ENCODE assay signal across 11 mouse cellular contexts in the genomic region with DNA sequence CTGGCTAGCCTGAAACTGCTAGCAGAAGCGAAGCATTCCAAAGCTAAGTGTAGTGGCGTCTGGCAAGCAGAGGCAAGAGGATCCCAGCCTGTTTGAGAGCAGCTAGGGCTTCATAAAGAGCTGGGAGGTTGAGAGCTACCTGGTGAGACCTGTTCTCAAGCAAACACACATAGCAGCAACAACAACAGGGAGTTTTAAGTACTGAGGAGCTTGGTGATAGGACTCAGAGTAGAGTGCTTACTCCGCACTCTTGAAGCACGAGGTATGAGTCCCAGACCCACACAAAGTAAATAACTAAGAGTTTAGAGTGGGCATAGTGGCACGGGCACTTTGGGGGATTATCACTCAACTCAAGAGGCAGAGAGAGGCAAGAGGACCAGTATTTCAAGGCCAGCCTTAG. TPM values are rescaled to one million over a fixed set of nuclear protein-coding genes. Genes with fewer than 3 reads are reported as not detected.
DNase-seq lines count a peak whose midpoint lies in the region; ATAC-seq and TF ChIP-seq lines count a peak whose summit lies in the region.
"Had no signal": no experiment of that assay in that cellular context is flagged by ENCODE, and none has a peak within 500 bp of the region (broad histone marks: within the 10 kb centered on the region; RNA-seq: fewer than 3 reads in every experiment).

No protein-coding gene starts in this region.

- H3K9me3 ChIP-seq in heart, embryonic 11.5 days (replicated peaks; ENCODE audit: control insufficient read depth, low read length) = no peaks in the 10 kb centered on the region
- no peaks in the 10 kb centered on the region for H3K9me3 ChIP-seq in liver, postnatal 0 days (ENCODE audit: low read length)
- H3K9me3 ChIP-seq in stomach, embryonic 16.5 days (replicated peaks; ENCODE audit: control insufficient read depth, low read length) = no peaks in the 10 kb centered on the region
- H3K9me3 ChIP-seq: limb, embryonic 13.5 days had no signal

- 0 out of 2 replicates have a peak overlapping the region, but pooled peaks have one; percentile 18 for H3K9ac ChIP-seq in heart, embryonic 11.5 days (ENCODE audit: low read depth, low read length)
- no peak overlapping the region for H3K9ac ChIP-seq in liver, postnatal 0 days (replicated peaks)
- peak overlapping the region; percentile 29; the same call in 1 of the 2 replicates for H3K9ac ChIP-seq in stomach, embryonic 16.5 days (ENCODE audit: low read length)

- ATAC-seq in heart, embryonic 11.5 days (replicated peaks; ENCODE audit: insufficient number of reproducible peaks, low FRiP score, low TSS enrichment) = no peak
- ATAC-seq in liver, postnatal 0 days = no peak
- no peak for ATAC-seq in stomach, embryonic 16.5 days (ENCODE audit: insufficient read depth, low FRiP score)
- ATAC-seq: intestine, postnatal 0 days had no signal

- TF ChIP-seq EP300 in liver, postnatal 0 days (IDR thresholded peaks at IDR 0.05; ENCODE audit: low read depth) = no peak

- no peak overlapping the region for H3K4me3 ChIP-seq in heart, embryonic 11.5 days (ENCODE audit: low read depth, low read length)
- H3K4me3 ChIP-seq in liver, postnatal 0 days (ENCODE audit: low read depth, low read length) = no peak overlapping the region
- H3K4me3 ChIP-seq in stomach, embryonic 16.5 days (replicated peaks; ENCODE audit: low read length) = no peak overlapping the region
- H3K4me3 ChIP-seq: limb, embryonic 13.5 days had no signal

- TF ChIP-seq CTCF in liver, postnatal 0 days (IDR thresholded peaks at IDR 0.05; ENCODE audit: low read depth) = no peak

- WGBS in heart, embryonic 11.5 days (ENCODE audit: insufficient replicate concordance) = 66% methylated on average over 5 of the region's 5 CpGs
- WGBS in liver, postnatal 0 days (ENCODE audit: insufficient replicate concordance) = 76% methylated on average over 5 of the region's 5 CpGs
- WGBS in stomach, embryonic 16.5 days = 72% methylated on average over 5 of the region's 5 CpGs

- intact Hi-C loops in heart, postnatal 36 days (cut with DNase I) = no loop called here

- peaks cover 12% of the 10 kb centered on the region for H3K4me1 ChIP-seq in heart, embryonic 11.5 days (ENCODE audit: control insufficient read depth, insufficient read depth, low read length)
- H3K4me1 ChIP-seq in liver, postnatal 0 days (ENCODE audit: insufficient read depth) = no peaks in the 10 kb centered on the region; the same call in 1 of the 2 replicates
- H3K4me1 ChIP-seq in stomach, embryonic 16.5 days (ENCODE audit: control insufficient read depth, insufficient read depth, low read length) = peaks cover 26% of the 10 kb centered on the region

- no peak for DNase-seq in heart, postnatal 36 days
- DNase-seq in lung, adult 18-20 months = peak; percentile 64 to 73
- DNase-seq in lung, postnatal 10 days = no peak
- DNase-seq in liver, postnatal 0 days = no peak
- no peak for DNase-seq in adrenal gland, postnatal 10 days
- DNase-seq in cerebellum, adult 11-12 months = no peak
- DNase-seq: cerebellum, postnatal 10 days had no signal

- H3K27ac ChIP-seq in heart, embryonic 11.5 days (ENCODE audit: low read depth, low read length) = peak overlapping the region; percentile 70
- peak overlapping the region; percentile 69 for H3K27ac ChIP-seq in liver, postnatal 0 days (ENCODE audit: low read depth)
- H3K27ac ChIP-seq in stomach, embryonic 16.5 days (ENCODE audit: low read length) = peak overlapping the region; percentile 87

- no peaks in the 10 kb centered on the region for H3K27me3 ChIP-seq in heart, embryonic 11.5 days (ENCODE audit: control insufficient read depth, insufficient read depth, low read length)
- H3K27me3 ChIP-seq in liver, postnatal 0 days (ENCODE audit: insufficient read depth, low read length) = no peaks in the 10 kb centered on the region
- no peaks in the 10 kb centered on the region for H3K27me3 ChIP-seq in stomach, embryonic 16.5 days (ENCODE audit: control insufficient read depth, insufficient read depth, low read length)
- H3K27me3 ChIP-seq: limb, embryonic 13.5 days had no signal

- no peaks in the 10 kb centered on the region for H3K36me3 ChIP-seq in heart, embryonic 11.5 days (ENCODE audit: control insufficient read depth, insufficient read depth, low read length)
- H3K36me3 ChIP-seq in liver, postnatal 0 days (replicated peaks; ENCODE audit: insufficient read depth, low read length) = peaks cover 40% of the 10 kb centered on the region
- H3K36me3 ChIP-seq in stomach, embryonic 16.5 days (ENCODE audit: control insufficient read depth, insufficient read depth, low read length) = no peaks in the 10 kb centered on the region

- H3K4me2 ChIP-seq in heart, embryonic 11.5 days = no peak overlapping the region
- H3K4me2 ChIP-seq in liver, postnatal 0 days (ENCODE audit: low read depth, low read length) = no peak overlapping the region
- no peak overlapping the region; the same call in 1 of the 2 replicates for H3K4me2 ChIP-seq in stomach, embryonic 16.5 days (ENCODE audit: low read depth, low read length)

RNA-seq across cellular contexts. Expression of a gene that starts 56.0 kb away (rescaled TPM):
- polyA plus RNA-seq in heart, embryonic 11.5 days (2014; fragmentation: Nextera tagmentation; extraction: Ambion mirVana) = 2.9 and 5.0 TPM in 2 replicates
- total RNA-seq in heart, postnatal 36 days (2021) = not detected
- polyA plus RNA-seq in liver, postnatal 0 days (2015; fragmentation: Nextera tagmentation; extraction: Ambion mirVana) = 0.18 and 0.33 TPM in 2 replicates
- 4.6 and 5.4 TPM in 2 replicates for polyA plus RNA-seq in stomach, embryonic 16.5 days (2015; fragmentation: Nextera tagmentation; extraction: Ambion mirVana)
- total RNA-seq in adrenal gland, postnatal 10 days (2021) = under 1 TPM; 0.33 to 1.00 TPM

Comparison
In these comparisons a context has a peak if more than half of its experiments do, and no peak if none do; other contexts are left out.
1. DNase-seq: peak in lung, adult 18-20 months (2 of 2); none in heart, postnatal 36 days (0 of 2), lung, postnatal 10 days (single experiment), liver, postnatal 0 days (single experiment), adrenal gland, postnatal 10 days (single experiment) and cerebellum, adult 11-12 months (single experiment).
2. Peak in every context shown above with its lines, with median percentiles within 50 percentile points of each other: H3K27ac ChIP-seq.